Mouse (Mus musculus): ENCODE results near the gene Vmn1r239-ps.
"Not testable (repeated sequence)": the region's sequence is repeated elsewhere in the genome, so short reads cannot be mapped to it uniquely, and the experiment has no call there.

Vmn1r239-ps gene

DNA sequence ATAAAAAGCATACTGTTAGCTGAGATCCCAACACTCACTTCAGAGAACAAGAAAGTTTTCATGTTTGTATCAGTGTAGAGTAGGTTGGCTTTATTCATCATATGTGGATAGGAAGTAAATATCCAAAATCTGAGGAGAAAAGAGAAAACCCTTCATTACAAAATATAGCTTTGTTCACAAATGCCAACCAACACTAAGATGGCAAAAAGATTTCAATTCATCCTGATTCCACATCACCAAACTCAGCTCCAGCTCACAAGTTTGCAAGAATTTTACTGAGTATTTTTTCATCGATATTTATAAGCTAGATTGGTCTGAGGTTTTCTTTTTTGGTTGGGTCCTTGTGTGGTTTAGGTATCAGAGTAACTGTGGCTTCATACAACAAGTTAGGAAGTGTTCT is at the start of gene Vmn1r239-ps:
TSS of gene Vmn1r239-ps (minus strand) at position 101 of the 400 bp plus-strand sequence.
- DNase-seq (ENCODE audit: low spot score): not testable (repeated sequence)

DNA sequence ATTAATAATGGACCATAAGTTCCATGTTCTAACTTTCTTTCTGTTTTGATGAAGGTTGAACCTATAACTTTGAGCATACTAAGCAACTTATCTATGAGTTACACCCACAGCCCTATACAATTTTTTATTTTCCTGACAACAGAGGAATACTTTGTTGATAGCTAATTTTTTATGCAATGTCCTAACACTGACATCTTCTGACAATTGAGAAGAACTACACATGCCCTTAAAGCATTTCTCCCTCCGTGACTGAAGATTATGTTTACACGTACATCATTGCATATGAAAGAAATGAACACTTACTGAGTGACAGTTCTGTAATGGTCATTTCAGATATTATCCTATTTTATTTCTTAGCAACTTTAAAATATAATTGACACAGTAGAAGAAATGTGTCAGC is 36.0 kb upstream of the Vmn1r239-ps start:
- DNase-seq (ENCODE audit: low spot score): no peak

DNA sequence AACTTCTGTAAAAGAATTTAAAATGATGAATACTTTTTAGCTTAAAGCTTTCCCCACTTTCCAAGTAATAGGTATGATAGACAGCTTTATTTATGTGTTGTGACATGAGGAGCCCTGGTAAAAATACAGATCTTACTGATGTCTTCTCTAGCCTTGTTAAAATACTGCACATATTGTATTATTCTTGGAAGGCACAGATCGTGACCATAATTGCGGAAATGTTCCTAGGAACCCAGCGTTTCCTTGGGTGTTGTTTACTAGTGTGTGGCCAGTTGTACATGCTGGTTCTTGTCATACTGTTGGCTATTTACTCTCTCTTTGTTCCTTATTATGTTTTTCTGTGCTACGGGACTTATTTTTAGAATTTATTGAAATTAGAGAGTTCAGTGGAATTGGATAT is 10.1 kb downstream of the Vmn1r239-ps start:
- no peak for DNase-seq (ENCODE audit: low spot score)

DNA sequence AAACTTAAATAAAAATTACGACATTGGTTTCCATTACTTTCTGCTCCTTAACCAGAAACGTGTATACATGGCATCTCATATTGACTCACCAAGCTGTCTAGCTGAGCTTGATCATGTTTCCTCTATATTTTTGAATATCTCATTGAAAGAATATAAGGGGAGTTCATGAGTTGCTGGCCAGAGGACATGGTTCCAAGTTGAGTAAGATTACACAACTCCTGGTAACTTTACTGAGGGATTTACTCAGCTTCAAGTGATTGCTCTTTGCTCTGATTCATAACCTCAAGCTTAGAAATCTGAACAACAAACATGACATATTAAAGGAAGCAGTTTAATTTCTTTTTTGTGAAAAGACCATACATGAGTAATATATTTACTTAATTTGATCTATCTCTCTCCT is 18.1 kb downstream of the Vmn1r239-ps start:
- no peak for DNase-seq (ENCODE audit: low spot score)

DNA sequence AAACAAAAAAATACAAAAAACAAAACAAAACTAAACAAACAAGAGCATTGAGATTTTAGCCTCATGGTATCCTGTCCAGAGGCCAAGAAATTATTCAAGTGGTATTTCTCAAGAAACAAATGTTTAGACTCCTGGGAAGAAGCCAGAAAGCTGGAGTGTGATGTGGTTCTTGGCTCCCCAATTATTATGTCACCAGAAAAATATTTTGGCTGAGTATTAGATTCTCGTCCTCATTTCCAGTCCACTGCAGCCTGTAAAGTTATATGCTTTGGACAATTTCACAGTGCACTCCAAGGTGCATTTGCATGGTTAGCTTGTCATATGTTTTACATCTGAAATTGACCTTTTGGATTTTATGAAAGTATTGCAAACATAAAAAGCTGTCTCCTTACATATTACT is 23.8 kb downstream of the Vmn1r239-ps start:
- no peak for DNase-seq (ENCODE audit: low spot score)

DNA sequence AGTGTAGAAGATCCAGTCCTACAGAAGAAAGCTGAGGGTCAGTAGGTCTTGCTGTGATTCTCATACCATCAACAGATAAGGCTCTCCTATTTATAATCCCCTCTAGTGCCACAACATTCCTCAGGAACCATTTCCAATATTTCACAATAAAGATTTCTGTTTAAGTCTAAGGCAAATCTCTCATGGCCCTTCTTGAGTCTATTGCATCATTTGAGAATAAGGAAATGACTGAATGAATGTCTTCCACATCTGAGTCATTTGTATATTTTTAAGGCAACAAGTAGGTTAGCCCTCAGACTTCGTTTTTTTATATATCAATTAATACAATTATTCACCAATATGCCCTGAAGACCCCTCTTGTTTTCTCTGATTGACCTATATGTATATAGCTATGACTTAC is 24.4 kb downstream of the Vmn1r239-ps start, which contains the start of gene Il13ra2:
TSS of gene Il13ra2 (minus strand) at position 64 of the 400 bp plus-strand sequence.
- DNase-seq (ENCODE audit: low spot score): no peak
